Mouse (Mus musculus) erythroblast, embryonic 14.5 days (primary cell): Measurements from ENCODE around the gene Sik3. TPM values are rescaled to one million over a fixed set of nuclear protein-coding genes. Genes with fewer than 3 reads are reported as not detected.

Experiments used
- H3K27me3 ChIP-seq: 2 replicates; pipeline ENCODE4 v1.6.1; 2012; ENCODE audit warnings: inconsistent platforms; ENCODE audit not compliant: control insufficient read depth
- H3K36me3 ChIP-seq: 2 replicates; pipeline ENCODE4 v1.6.1; 2012; ENCODE audit warnings: mild to moderate bottlenecking, inconsistent platforms; ENCODE audit not compliant: control insufficient read depth
- H3K4me1 ChIP-seq: 2 replicates; pipeline ENCODE4 v1.6.1; 2012; ENCODE audit warnings: inconsistent platforms; ENCODE audit not compliant: control insufficient read depth
- H3K4me3 ChIP-seq: replicated peaks from 2 replicates; pipeline ENCODE3; 2012; ENCODE audit warnings: moderate library complexity, mild to moderate bottlenecking, inconsistent platforms
- H3K9me3 ChIP-seq: 2 replicates; pipeline ENCODE4 v1.6.1; 2012; ENCODE audit warnings: low read length, inconsistent platforms, mixed read lengths; ENCODE audit not compliant: control insufficient read depth
- GATA1 ChIP-seq: IDR thresholded peaks from 2 replicates; pipeline ENCODE4 v1.6.1; 2012; ENCODE audit warnings: low read length, inconsistent platforms, mixed read lengths
- TAL1 ChIP-seq: IDR thresholded peaks from 3 replicates; pipeline ENCODE4 v1.6.1; 2012; ENCODE audit warnings: low read length, inconsistent platforms, mixed read lengths
- polyA plus RNA-seq: library from polyadenylated mRNA; stranded (reverse); fragments of >175 nt; gene quantifications from 2 replicates; pipeline ENCODE4 v1.2.3, GENCODE M21; 2012

The Sik3 gene
- polyA plus RNA-seq, 1 experiment: 0.13 TPM

DNA sequence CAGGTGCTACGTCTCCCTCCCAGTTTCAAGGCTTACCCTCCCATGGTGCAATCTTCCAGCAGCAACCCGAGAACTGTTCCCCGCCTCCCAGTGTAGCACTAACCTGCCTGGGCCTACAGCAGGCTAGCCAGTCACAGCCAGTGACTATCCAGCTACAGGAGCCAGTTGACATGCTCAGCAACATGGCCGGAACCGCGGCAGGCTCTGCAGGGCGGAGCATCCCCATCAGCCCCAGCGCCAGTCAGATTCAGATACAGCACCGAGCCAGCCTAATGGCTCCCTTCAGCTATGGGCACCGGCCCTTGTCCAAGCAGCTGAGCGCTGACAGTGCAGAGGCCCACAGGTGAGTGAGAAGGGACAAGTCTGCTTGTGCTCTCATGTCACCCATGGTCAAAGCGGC is 197.9 kb downstream of the Sik3 start:
- Histone ChIP-seq H3K9me3 (no peaks in the 10 kb centered on the region), H3K4me3 (no peak overlapping the region), H3K4me1 (peaks cover 26% of the 10 kb centered on the region), H3K27me3 (no peaks in the 10 kb centered on the region), H3K36me3 (peaks cover 44% of the 10 kb centered on the region)
- TF ChIP-seq GATA1 (no peak), TAL1 (no peak)

DNA sequence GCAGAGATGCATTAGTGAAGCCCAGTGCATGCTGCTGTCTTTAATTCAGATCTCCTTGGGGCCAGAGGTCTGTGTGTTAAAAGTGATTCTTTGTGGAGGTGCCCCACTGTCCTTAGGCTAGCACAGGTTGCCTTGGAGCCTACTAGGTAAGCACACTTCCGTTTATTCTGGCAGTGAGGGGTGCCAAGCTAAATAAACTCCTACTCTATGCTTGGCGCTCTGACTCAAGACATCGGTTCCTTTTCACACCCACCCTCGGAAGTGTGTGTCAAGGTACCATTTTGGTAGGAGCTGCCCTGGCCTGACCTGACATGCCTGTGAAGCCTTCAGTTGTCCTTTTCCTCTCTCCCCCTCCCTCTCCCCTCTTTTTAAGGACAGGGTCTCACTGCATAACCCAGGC is 201.7 kb downstream of the Sik3 start:
- Histone ChIP-seq H3K4me1 (peaks cover 30% of the 10 kb centered on the region), H3K27me3 (no peaks in the 10 kb centered on the region), H3K36me3 (peaks cover 32% of the 10 kb centered on the region), H3K4me3 (no peak overlapping the region), H3K9me3 (no peaks in the 10 kb centered on the region)
- TF ChIP-seq GATA1 (no peak), TAL1 (no peak)

- no peak overlapping the region for H3K4me3 ChIP-seq
- H3K27me3 ChIP-seq: no peaks in the 10 kb centered on the region
- peaks cover 30% of the 10 kb centered on the region for H3K4me1 ChIP-seq
- H3K9me3 ChIP-seq: no peaks in the 10 kb centered on the region
- no peak for TF ChIP-seq TAL1
- TF ChIP-seq GATA1: no peak
- H3K36me3 ChIP-seq: peaks cover 31% of the 10 kb centered on the region
These were observed 202.3 kb downstream of the Sik3 start for GRCm38 (mm10) chr9:46214946-46215337.

DNA sequence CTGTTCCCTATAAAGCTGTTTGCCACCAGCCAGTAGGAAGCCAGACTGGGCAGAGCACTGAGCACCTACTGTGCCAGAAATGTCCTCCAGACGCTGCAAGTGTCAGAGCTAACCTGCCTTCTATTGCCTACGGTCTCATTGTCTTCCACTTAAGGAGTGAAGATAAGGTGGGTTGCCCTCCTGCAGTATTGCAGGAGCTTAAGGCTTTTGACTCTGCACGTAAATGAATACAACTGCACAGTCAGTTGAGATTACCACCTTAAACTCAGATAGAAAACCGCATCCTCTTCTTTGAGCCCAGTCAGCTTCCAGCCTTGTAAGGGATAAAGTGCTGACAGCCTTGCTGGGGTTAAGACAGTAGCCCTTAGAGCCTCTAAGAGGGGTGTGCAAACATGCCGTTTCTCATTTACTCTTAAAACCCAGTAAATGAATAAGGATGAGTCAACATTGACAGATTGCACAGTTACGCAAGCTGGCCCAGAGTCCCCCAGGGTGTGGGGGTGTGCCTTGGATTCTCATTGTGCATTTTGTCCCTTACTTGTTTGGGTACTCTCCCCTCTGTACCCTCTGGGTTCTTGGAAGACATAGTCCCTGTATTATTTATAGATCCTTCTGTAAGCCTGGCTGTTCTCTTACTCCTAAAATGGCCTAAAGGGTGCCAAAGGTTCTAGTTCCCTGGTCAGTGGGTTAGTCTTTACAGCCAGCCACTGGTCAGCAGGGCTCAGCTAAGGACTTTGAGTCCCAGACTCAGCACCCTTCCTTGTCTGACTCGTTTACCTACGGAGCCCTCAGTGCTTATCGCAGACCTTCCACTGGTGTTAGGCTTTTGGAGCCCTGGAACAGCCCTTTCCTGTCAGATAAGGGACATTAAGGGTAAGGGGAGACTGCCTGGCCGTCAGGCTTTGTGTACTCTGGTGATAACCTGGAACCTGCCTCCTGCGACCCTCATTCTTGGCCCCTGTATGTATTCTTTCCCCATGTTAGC is 203.0 kb downstream of the Sik3 start:
- Histone ChIP-seq H3K4me1 (peaks cover 30% of the 10 kb centered on the region), H3K9me3 (no peaks in the 10 kb centered on the region), H3K36me3 (peaks cover 31% of the 10 kb centered on the region), H3K27me3 (no peaks in the 10 kb centered on the region), H3K4me3 (no peak overlapping the region)
- TF ChIP-seq TAL1: no peak
- TF ChIP-seq GATA1: no peak

GRCm38 (mm10) chr9:46216744-46217470 is 204.3 kb downstream of the Sik3 start:
- no peaks in the 10 kb centered on the region for H3K9me3 ChIP-seq
- H3K27me3 ChIP-seq: no peaks in the 10 kb centered on the region
- no peak for TF ChIP-seq GATA1
- no peak for TF ChIP-seq TAL1
- H3K36me3 ChIP-seq: peaks cover 27% of the 10 kb centered on the region
- no peak overlapping the region for H3K4me3 ChIP-seq
- peaks cover 30% of the 10 kb centered on the region for H3K4me1 ChIP-seq

DNA sequence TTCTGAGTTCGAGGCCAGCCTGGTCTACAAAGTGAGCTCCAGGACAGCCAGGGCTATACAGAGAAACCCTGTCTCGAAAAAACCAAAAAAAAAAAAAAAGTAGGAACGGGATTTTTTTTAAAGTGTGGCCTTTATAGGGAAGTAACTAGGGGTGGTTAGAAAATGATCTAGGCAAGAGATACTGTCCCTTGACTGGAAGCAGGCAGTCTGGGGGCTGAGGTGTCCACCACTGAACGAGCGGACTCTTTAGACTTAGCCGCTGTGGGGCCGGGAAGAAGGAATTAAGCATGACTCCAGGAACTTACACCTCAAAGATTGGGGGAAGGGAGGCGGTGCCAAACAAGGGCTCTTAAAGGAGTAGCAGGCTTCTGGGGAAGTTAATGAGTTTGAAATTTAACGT is 205.6 kb downstream of the Sik3 start:
- no peaks in the 10 kb centered on the region for H3K9me3 ChIP-seq
- peaks cover 17% of the 10 kb centered on the region for H3K36me3 ChIP-seq
- no peak overlapping the region for H3K4me3 ChIP-seq
- TF ChIP-seq TAL1 (no peak), GATA1 (no peak)
- no peaks in the 10 kb centered on the region for H3K27me3 ChIP-seq
- H3K4me1 ChIP-seq: peaks cover 30% of the 10 kb centered on the region

DNA sequence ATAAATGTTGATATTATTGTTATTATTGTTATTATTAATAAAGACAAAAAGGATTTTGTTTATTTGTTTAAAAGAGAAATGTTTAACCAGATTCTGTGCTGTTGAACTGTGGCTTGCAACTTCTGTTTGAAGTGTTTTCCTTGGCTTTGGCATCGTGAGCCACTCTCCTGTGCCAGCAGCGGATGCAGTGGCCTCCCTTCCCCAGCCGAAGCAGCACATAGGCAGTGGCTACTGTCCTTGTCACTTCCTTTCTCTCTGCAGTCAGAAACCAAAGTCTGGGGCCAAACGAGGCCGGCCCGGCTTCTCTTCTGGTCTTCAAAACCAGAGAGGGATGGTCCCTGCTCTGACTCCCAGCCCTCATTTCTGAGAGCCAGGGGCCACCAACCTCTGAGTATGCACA is 210.5 kb downstream of the Sik3 start:
- Histone ChIP-seq H3K4me3 (no peak overlapping the region), H3K9me3 (no peaks in the 10 kb centered on the region), H3K36me3 (peaks cover 14% of the 10 kb centered on the region), H3K27me3 (no peaks in the 10 kb centered on the region), H3K4me1 (no peaks in the 10 kb centered on the region; the same call in 1 of the 2 replicates)
- TF ChIP-seq GATA1 (no peak), TAL1 (no peak)

GRCm38 (mm10) chr9:46224101-46224500 is 211.5 kb downstream of the Sik3 start:
- Histone ChIP-seq H3K36me3 (peaks cover 13% of the 10 kb centered on the region), H3K4me1 (no peaks in the 10 kb centered on the region; the same call in 1 of the 2 replicates), H3K9me3 (no peaks in the 10 kb centered on the region), H3K27me3 (no peaks in the 10 kb centered on the region), H3K4me3 (no peak overlapping the region)
- TF ChIP-seq TAL1: no peak
- no peak for TF ChIP-seq GATA1

DNA sequence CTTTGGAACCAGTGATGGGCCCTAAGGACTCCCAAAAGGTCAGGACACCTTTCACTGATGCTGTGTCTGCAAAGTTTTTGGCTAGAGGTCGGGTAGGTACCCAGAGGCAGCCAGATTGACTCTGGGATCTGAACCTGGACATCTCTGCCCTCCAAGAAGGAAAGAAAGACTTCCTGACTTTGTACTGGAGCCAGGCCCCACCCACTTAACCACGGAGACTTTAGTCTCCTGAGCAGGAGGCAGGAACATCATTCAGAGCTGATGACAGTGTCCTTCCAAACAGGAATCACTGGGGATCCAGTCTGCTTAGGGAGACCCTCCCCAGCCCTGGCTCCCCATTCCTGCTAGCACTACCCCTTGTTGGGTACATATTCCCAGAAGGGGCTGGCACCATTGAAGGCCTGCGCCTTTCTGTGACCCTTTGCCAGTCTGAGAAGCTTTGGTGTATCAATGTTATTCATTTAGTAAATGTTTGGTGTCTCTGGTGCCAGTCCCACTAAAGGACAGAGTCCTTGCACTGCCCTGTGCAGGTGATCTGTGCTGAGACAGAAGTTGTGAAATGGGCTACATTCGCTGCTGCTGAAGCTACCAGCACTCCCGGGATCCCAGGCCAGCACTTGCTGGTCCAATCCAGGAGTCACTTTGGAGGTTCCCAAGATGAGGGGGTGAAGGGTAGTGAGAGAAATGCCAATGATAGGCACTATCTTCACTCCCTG is 212.5 kb downstream of the Sik3 start:
- H3K4me1 ChIP-seq: peaks cover 4% of the 10 kb centered on the region
- TF ChIP-seq TAL1: no peak
- no peak for TF ChIP-seq GATA1
- no peaks in the 10 kb centered on the region for H3K9me3 ChIP-seq
- H3K27me3 ChIP-seq: no peaks in the 10 kb centered on the region
- H3K4me3 ChIP-seq: no peak overlapping the region
- peaks cover 9% of the 10 kb centered on the region for H3K36me3 ChIP-seq
